Mouse (Mus musculus) small intestine, adult 2 months (tissue): Measurements from ENCODE around the gene Nme7. TPM values are rescaled to one million over a fixed set of nuclear protein-coding genes. Genes with fewer than 3 reads are reported as not detected.
A peak's percentile ranks its signal among the peaks of the same experiment; 100 is the strongest.

Experiments
- H3K27ac ChIP-seq: fragments of 200-500 bp; 2 replicates; pipeline ENCODE4 v1.5.1; 2012; ENCODE audit warnings: low read depth, low read length, control low read depth, inconsistent platforms; ENCODE audit not compliant: insufficient read depth
- H3K27me3 ChIP-seq: fragments of 200-500 bp; 2 replicates; pipeline ENCODE4 v1.6.1; 2012; ENCODE audit warnings: mild to moderate bottlenecking, moderate library complexity, low read length, inconsistent platforms; ENCODE audit not compliant: control insufficient read depth, insufficient read depth
- H3K36me3 ChIP-seq: fragments of 200-500 bp; 2 replicates; pipeline ENCODE4 v1.6.1; 2012; ENCODE audit warnings: mild to moderate bottlenecking, low read length, control low read depth, inconsistent platforms; ENCODE audit not compliant: control insufficient read depth, insufficient read depth
- H3K4me1 ChIP-seq: fragments of 200-500 bp; 2 replicates; pipeline ENCODE4 v1.6.1; 2012; ENCODE audit warnings: low read length, inconsistent platforms, mixed read lengths; ENCODE audit not compliant: control insufficient read depth, insufficient read depth, insufficient read length
- H3K4me3 ChIP-seq: fragments of 200-500 bp; 2 replicates; pipeline ENCODE4 v1.5.1; 2012; ENCODE audit warnings: low read depth, mild to moderate bottlenecking, control low read depth, inconsistent platforms, low read length, moderate library complexity
- CTCF ChIP-seq: fragments of 200-500 bp; IDR thresholded peaks from 2 replicates; pipeline ENCODE4 v1.5.1; 2012; ENCODE audit warnings: low read depth, mild to moderate bottlenecking, control low read depth, inconsistent platforms, low read length, moderate library complexity, mixed read lengths; ENCODE audit not compliant: insufficient replicate concordance, insufficient read length; ENCODE audit errors: extremely low read depth
- POLR2A ChIP-seq: fragments of 200-500 bp; IDR thresholded peaks from 2 replicates; pipeline ENCODE4 v1.6.1; 2012; ENCODE audit warnings: low read depth, mild to moderate bottlenecking, control low read depth, inconsistent platforms, low read length, moderate library complexity
- WGBS: fragments of 180-500 bp; shearing (Covaris S2); methylation state at CpG from one replicate; pipeline ENCODE4 v1.1.7; 2018; 5-methylcytosine and 5-hydroxymethylcytosine counted together
- polyA plus RNA-seq: library from polyadenylated mRNA; depleted of rRNA; stranded (reverse); fragments of >200 nt; gene quantifications from 2 replicates; pipeline ENCODE4 v1.2.3, GENCODE M21; 2012

Nme7 gene
- polyA plus RNA-seq, 1 experiment: 1.9 TPM

DNA sequence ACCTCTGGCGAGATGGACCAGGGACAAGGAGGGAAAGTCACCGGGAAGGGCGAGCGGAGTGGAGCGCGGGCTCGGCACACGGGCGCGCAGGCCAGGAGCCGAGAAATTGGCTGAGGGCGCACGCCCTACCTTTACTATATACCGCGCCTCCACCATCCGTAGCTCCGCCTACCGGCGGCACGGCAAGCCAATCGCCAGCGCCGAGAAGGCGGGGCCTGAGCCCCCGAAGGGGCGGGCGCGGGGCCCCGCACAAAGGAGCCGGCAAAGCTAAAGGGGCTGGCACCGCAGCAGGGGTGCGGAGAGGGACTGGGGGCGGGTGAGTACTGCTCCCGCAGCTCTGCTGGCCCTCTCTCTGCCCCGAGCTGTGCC is 154.3 kb downstream of the Nme7 start, which contains the start of gene Atp1b1:
TSS of gene Atp1b1 (minus strand) at position 111 of the 369 bp plus-strand sequence.
- H3K36me3 ChIP-seq: peaks cover 32% of the 10 kb centered on the region
- H3K27ac ChIP-seq: peak within 1 kb of the TSS; percentile 92
- H3K4me3 ChIP-seq: peak within 1 kb of the TSS; percentile 73
- H3K27me3 ChIP-seq: no peaks in the 10 kb centered on the region
- H3K4me1 ChIP-seq: peaks cover 9% of the 10 kb centered on the region
- WGBS: 1% methylated on average over 35 of the region's 35 CpGs
- TF ChIP-seq CTCF: no peak
- peak; percentile 97 for TF ChIP-seq POLR2A

DNA sequence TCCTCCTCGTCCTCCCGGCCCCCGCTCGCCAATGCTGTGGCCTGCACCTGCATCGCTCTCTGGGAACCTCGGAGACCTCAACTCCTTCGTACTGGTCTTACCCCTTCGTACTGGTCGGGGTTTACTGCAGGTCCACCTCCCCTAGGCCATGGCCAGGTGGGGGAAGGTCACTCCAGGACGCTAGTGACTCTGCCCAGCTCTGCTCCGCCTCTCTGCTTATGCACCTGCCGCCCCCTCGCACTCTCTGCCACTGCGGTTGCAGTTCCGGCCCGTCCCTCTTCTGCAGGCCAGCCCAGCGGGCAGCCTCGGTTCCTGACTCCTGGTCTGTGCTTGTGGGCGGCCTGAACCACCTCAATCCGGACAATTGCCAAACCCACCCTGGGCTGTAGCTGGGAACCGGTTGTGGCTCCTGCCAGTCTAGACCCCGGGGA is 154.7 kb downstream of the Nme7 start:
- WGBS: 2% methylated on average over 22 of the region's 22 CpGs
- H3K27ac ChIP-seq: peak overlapping the region; percentile 92

DNA sequence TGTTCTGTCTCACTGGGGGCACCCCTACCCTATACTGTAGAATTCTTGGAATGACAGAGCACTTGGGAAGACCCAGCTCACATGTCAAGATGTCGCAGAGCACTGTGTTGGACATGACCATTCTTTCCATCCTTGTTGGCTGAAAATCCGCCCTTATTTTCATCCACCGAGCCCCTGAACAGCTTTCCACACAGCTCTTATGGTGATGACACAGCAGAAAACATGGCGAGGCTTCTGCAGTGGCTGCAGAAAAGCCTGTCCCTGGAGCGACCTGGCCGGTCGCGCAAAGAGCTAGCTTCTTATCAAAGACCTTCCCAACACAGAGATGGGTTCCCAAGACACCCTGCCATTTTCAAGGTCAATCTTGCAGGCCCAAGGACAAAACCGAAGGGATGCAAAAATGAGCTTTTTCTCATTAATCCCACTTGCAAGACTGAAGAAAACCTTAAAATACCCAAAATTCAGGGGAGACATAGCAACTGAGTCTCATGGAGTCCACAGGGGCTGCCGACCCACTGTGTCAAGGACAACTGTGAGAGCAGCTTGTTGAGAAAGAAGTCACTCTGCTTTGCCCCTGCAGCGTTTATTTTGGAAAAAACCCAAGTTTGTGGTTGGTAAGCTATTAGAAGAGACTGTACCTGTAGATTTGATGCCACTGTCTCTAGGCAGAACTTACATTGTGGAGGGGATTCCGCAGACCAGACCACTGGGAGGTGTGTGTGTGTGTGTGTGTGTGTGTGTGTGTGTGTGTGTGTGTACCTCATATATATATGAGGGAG is 155.4 kb downstream of the Nme7 start:
- Histone ChIP-seq H3K27ac (peak overlapping the region; percentile 92), H3K4me3 (peak overlapping the region; percentile 73), H3K27me3 (no peaks in the 10 kb centered on the region), H3K36me3 (peaks cover 21% of the 10 kb centered on the region), H3K4me1 (peaks cover 11% of the 10 kb centered on the region)
- 15% methylated on average over 12 of the region's 12 CpGs for WGBS
- TF ChIP-seq CTCF (no peak), POLR2A (no peak)

More for the DNA sequence above, 154.7 kb downstream of the Nme7 start:
- Histone ChIP-seq H3K4me3 (peak overlapping the region; percentile 73), H3K27me3 (no peaks in the 10 kb centered on the region), H3K4me1 (peaks cover 9% of the 10 kb centered on the region), H3K36me3 (peaks cover 28% of the 10 kb centered on the region)
- TF ChIP-seq CTCF (no peak), POLR2A (no peak; the same call in 1 of the 2 replicates)

DNA sequence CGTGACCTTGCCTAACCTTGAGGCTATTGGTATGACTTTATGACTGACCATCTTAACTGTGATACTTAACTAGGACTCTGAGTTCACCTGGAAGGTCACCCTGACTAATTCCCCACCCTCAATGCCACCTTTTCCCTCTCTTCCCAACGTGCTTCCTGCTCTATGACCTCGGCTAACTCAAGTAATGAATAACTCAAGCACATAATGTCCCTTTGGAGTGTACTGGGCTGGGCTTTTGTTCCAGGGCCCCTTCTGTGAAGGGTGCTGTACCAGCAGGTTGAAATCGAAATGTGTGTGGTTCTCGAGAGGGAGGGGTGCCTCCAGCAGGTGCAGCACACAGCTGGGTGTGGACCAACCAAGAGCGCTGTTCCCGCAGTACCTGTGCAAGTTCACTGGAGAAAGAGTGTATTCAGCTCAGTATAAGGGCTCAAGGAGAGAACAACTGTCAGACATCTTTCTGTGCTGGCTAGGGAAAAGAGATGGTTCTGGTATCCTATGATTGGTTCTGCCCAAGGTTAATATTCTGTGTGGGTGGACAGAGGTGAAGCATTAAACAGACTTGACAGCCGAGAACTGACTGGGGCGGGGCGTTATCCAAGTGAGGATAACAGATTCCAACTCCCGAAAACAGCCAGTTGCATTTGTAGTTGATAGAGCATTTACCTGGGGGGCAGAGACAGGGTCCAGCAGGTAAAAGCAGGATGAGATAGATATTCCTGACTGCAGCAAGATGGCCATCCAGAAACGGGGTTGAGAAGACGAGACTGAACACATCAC is 157.2 kb downstream of the Nme7 start:
- TF ChIP-seq POLR2A (0 out of 2 replicates have a peak, but pooled peaks have one; percentile 52), CTCF (no peak)
- H3K4me1 ChIP-seq: peaks cover 16% of the 10 kb centered on the region
- H3K27ac ChIP-seq: peak overlapping the region; percentile 98
- peak overlapping the region; percentile 46 for H3K4me3 ChIP-seq
- no peaks in the 10 kb centered on the region for H3K27me3 ChIP-seq
- H3K36me3 ChIP-seq: peaks cover 6% of the 10 kb centered on the region
- 27% methylated on average over 13 of the region's 13 CpGs for WGBS

DNA sequence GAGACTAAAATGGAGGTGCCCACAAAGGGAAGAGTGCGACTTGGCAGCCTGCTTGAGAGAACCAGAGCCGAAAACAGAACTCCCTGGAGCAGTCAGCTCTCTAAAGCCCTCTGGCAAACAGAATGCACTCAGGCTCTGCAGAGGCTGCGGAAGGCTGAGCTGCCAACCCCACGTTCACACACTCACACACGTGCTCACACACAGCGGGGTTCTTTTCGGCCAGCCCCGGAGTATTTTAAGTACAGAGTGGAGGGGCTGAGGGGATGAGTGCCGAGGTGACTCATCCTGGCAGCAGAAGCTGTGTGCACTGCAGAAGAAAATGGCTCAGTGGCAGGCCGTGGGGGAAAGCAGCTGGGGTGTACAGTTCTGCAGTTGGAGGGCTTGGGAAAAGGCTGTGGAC is 157.8 kb downstream of the Nme7 start:
- WGBS: 9% methylated on average over 10 of the region's 10 CpGs
- peaks cover 1% of the 10 kb centered on the region; the same call in 1 of the 2 replicates for H3K36me3 ChIP-seq
- no peaks in the 10 kb centered on the region for H3K27me3 ChIP-seq
- peak overlapping the region; percentile 46 for H3K4me3 ChIP-seq
- TF ChIP-seq POLR2A (no peak), CTCF (no peak)
- peak overlapping the region; percentile 98 for H3K27ac ChIP-seq
- peaks cover 16% of the 10 kb centered on the region for H3K4me1 ChIP-seq

DNA sequence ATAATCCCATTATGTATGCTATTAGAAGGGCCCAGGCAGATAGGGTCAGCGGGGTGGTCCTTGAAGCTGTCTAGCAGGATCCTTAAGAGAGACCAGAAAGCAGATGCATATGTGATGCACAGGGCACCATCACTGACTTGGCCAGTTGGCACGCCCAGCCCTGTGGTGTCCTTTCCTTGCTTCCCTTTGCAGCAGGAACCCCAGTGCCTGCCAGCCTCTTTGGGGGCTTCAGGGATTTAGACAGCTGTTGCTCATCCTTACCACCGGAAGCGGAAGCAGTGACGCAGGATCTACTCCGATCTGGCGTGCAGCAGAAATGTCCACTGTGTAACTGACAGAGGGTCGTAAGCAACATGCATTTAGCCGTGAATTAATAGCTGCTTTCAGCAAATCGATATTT is 163.5 kb downstream of the Nme7 start:
- H3K27ac ChIP-seq: no peak overlapping the region
- H3K27me3 ChIP-seq: no peaks in the 10 kb centered on the region
- WGBS: 95% methylated on average over 10 of the region's 10 CpGs
- no peak overlapping the region for H3K4me3 ChIP-seq
- no peaks in the 10 kb centered on the region for H3K36me3 ChIP-seq
- TF ChIP-seq CTCF (no peak), POLR2A (no peak)
- peaks cover 28% of the 10 kb centered on the region for H3K4me1 ChIP-seq

DNA sequence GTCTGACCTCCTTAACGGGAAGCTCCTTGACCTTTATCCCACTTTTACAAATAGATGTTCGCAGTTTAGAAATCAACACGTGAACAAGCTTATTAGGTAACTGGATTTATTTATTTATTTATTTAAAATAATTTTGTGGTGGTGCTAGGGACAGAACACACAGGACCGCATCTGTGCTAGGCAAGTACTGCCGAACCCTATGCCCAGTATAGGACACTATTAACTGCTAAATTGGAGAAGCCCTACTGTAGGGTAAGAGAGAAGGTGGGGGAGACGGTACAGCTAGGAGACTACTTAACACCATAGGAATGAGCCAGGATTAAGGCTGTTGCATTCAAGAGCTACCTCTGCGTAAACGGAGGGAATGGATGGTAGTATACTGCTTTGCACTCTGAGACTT is 164.4 kb downstream of the Nme7 start:
- H3K4me1 ChIP-seq: peaks cover 25% of the 10 kb centered on the region
- H3K27ac ChIP-seq: no peak overlapping the region
- TF ChIP-seq CTCF (no peak), POLR2A (no peak)
- H3K27me3 ChIP-seq: no peaks in the 10 kb centered on the region
- no peak overlapping the region for H3K4me3 ChIP-seq
- WGBS: 66% methylated on average over 8 of the region's 8 CpGs
- H3K36me3 ChIP-seq: no peaks in the 10 kb centered on the region
